In the genomic region with DNA sequence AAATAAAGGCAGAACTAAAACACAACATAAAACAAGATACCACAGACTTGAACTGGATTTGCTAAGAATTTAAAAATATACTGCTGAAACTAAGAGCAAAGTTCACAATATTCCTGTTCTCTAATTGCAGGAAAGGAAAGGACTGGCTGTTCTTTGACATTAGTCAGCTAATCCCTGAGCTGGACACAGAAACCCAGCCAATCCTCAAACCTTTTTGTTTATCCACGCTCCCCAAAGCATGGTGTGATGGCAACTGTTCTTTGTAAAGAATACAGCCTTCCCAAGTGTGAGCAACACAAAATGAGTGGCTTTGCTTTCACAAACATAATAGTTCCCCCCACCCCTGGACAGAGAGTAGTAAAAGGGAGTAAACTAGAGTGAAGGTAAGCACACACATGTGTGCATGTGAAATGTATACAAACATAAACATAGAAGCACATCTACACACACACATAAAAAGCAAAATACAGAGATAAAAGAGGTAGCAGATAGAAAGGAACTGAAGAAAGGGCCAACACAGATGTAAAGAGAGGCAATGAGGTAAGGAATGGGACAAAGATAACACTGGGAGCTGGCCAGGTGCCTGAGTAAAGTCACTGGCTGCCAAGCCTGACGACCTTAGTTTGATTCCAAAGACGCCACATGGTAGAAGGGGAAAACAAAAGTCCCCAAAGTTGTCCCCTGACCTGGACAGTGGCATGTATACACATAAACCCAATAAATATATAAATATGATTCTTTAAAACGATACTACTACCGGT, we compare ENCODE assay signal across 19 mouse cellular contexts. TPM values are rescaled to one million over a fixed set of nuclear protein-coding genes. Genes with fewer than 3 reads are reported as not detected.
DNase-seq lines count a peak whose midpoint lies in the region; ATAC-seq and TF ChIP-seq lines count a peak whose summit lies in the region.
"Had no signal": no experiment of that assay in that cellular context is flagged by ENCODE, and none has a peak within 500 bp of the region (broad histone marks: within the 10 kb centered on the region; RNA-seq: fewer than 3 reads in every experiment).

No protein-coding gene starts in this region.

- H3K4me3 ChIP-seq in kidney, adult 2 months (ENCODE audit: insufficient read depth, low read depth, low read length) = no peak overlapping the region
- no peak overlapping the region for H3K4me3 ChIP-seq in heart, embryonic 12.5 days
- H3K4me3 ChIP-seq: embryonic facial prominence, embryonic 15.5 days; forebrain, embryonic 12.5 days; hindbrain, embryonic 15.5 days; midbrain, embryonic 10.5 days; myocyte had no signal

- no peak overlapping the region for H3K4me2 ChIP-seq in heart, embryonic 12.5 days
- H3K4me2 ChIP-seq: embryonic facial prominence, embryonic 15.5 days; forebrain, embryonic 12.5 days; hindbrain, embryonic 15.5 days had no signal

- H3K4me1 ChIP-seq in kidney, adult 2 months (ENCODE audit: control insufficient read depth, insufficient read depth, low read length) = peaks cover 4% of the 10 kb centered on the region; the same call in 1 of the 2 replicates
- H3K4me1 ChIP-seq in heart, embryonic 12.5 days (replicated peaks) = peaks cover 14% of the 10 kb centered on the region
- H3K4me1 ChIP-seq: embryonic facial prominence, embryonic 15.5 days; hindbrain, embryonic 15.5 days had no signal

- H3K27ac ChIP-seq in kidney, adult 2 months (ENCODE audit: insufficient read depth, low read depth, low read length) = no peak overlapping the region
- 0 out of 2 replicates have a peak overlapping the region, but pooled peaks have one; percentile 51 for H3K27ac ChIP-seq in heart, embryonic 12.5 days (ENCODE audit: poor library complexity, severe bottlenecking)
- H3K27ac ChIP-seq: embryonic facial prominence, embryonic 15.5 days; forebrain, embryonic 12.5 days; hindbrain, embryonic 15.5 days; midbrain, embryonic 10.5 days had no signal

- WGBS in kidney, adult 2 months = 77% methylated on average over 5 of the region's 5 CpGs
- WGBS in heart, embryonic 12.5 days = 65% methylated on average over 5 of the region's 5 CpGs

- no peak overlapping the region for H3K9ac ChIP-seq in heart, embryonic 12.5 days
- H3K9ac ChIP-seq: embryonic facial prominence, embryonic 15.5 days; forebrain, embryonic 12.5 days; hindbrain, embryonic 15.5 days had no signal

- H3K36me3 ChIP-seq in kidney, adult 2 months (ENCODE audit: control insufficient read depth, insufficient read depth, low read length) = no peaks in the 10 kb centered on the region
- H3K36me3 ChIP-seq in heart, embryonic 12.5 days = 0 out of 2 replicates have a peak, but pooled peaks cover 2% of the 10 kb centered on the region
- H3K36me3 ChIP-seq: embryonic facial prominence, embryonic 15.5 days; forebrain, embryonic 12.5 days; hindbrain, embryonic 15.5 days had no signal

- no peaks in the 10 kb centered on the region for H3K9me3 ChIP-seq in heart, embryonic 12.5 days (replicated peaks)
- H3K9me3 ChIP-seq: embryonic facial prominence, embryonic 15.5 days; forebrain, embryonic 12.5 days; hindbrain, embryonic 15.5 days; midbrain, embryonic 10.5 days had no signal

- DNase-seq in adrenal gland, adult 2 months = peak; percentile 33
- no peak for DNase-seq in adrenal gland, adult 8-10 months
- peak; percentile 8 for DNase-seq in kidney, adult 2 months
- no peak for DNase-seq in kidney, postnatal 14 days
- DNase-seq in heart, postnatal 4 days = peak; percentile 68
- DNase-seq in urinary bladder, adult 18-20 months (ENCODE audit: low spot score in 2 of 2) = no peak
- DNase-seq: kidney, adult 8-10 months; liver; right cerebral cortex, postnatal 14 days; thymus, adult 18-20 months had no signal

- peak; percentile 55; the same call in 1 of the 2 replicates for ATAC-seq in heart, embryonic 12.5 days (ENCODE audit: insufficient number of reproducible peaks, low FRiP score)
- no peak for ATAC-seq in activated CD4-positive, CD25-positive, alpha-beta regulatory T cell, adult 4 months
- ATAC-seq: lung, postnatal 0 days; Patski had no signal

- no peak for TF ChIP-seq CTCF in kidney, adult 2 months (conservative IDR thresholded peaks at IDR 0.05; ENCODE audit: insufficient read depth, insufficient read length, low read depth, low read length)

- H3K27me3 ChIP-seq in kidney, adult 2 months (replicated peaks; ENCODE audit: control insufficient read depth, insufficient read depth, low read length) = no peaks in the 10 kb centered on the region
- no peaks in the 10 kb centered on the region for H3K27me3 ChIP-seq in heart, embryonic 12.5 days (replicated peaks)
- H3K27me3 ChIP-seq: embryonic facial prominence, embryonic 15.5 days; forebrain, embryonic 12.5 days; hindbrain, embryonic 15.5 days; Patski had no signal

- TF ChIP-seq POLR2A in kidney, adult 2 months (IDR thresholded peaks at IDR 0.05; ENCODE audit: low read depth, low read length) = no peak

RNA-seq across cellular contexts. Expression of gene Zranb3, which starts 21.7 kb away (rescaled TPM):
- total RNA-seq in adrenal gland, adult 2 months (2021) = 1 to 10 TPM; 3.1 to 4.0 TPM
- polyA plus RNA-seq in adrenal gland, adult 2 months (2012; rRNA removed) = 0.73 and 0.79 TPM in 2 replicates
- total RNA-seq in adrenal gland, adult 8-10 months (2022) = 1 to 10 TPM; 4.2 to 7.9 (median 5.8) TPM
- polyA plus RNA-seq in kidney, adult 2 months (2012; rRNA removed) = 1.2 and 1.3 TPM in 2 replicates
- 7.6 and 8.8 TPM in 2 replicates for polyA plus RNA-seq in heart, embryonic 12.5 days (2016; fragmentation: Nextera tagmentation; extraction: Ambion mirVana)
- 10 to 100 TPM in 1 of 2 experiments, 1 to 10 TPM in 1; 8.2 to 10.8 TPM for total RNA-seq in heart, postnatal 4 days (2021)
- 1 to 10 TPM; 1.5 to 1.8 TPM for polyA plus RNA-seq in activated CD4-positive, CD25-positive, alpha-beta regulatory T cell, adult 4 months (2017; shearing (Covaris generic))

RNA-seq across cellular contexts. Expression of gene R3hdm1, which starts 22.0 kb away (rescaled TPM):
- 10 to 100 TPM; 61.0 to 70.2 TPM for total RNA-seq in adrenal gland, adult 2 months (2021)
- polyA plus RNA-seq in adrenal gland, adult 2 months (2012; rRNA removed) = 56.1 and 77.6 TPM in 2 replicates
- total RNA-seq in adrenal gland, adult 8-10 months (2022) = 100 to 1,000 TPM in 1 of 4 experiments, 10 to 100 TPM in 3; 65.5 to 109 (median 82.9) TPM
- polyA plus RNA-seq in kidney, adult 2 months (2012; rRNA removed) = 28.6 and 29.5 TPM in 2 replicates
- polyA plus RNA-seq in heart, embryonic 12.5 days (2016; fragmentation: Nextera tagmentation; extraction: Ambion mirVana) = 63.6 and 65.9 TPM in 2 replicates
- total RNA-seq in heart, postnatal 4 days (2021) = 10 to 100 TPM; 59.7 to 61.8 TPM
- 100 to 1,000 TPM in 1 of 2 experiments, 10 to 100 TPM in 1; 96.7 to 105 TPM for polyA plus RNA-seq in activated CD4-positive, CD25-positive, alpha-beta regulatory T cell, adult 4 months (2017; shearing (Covaris generic))

Comparison
In these comparisons a context has a peak if more than half of its experiments do, and no peak if none do; other contexts are left out.
1. DNase-seq: peak in adrenal gland, adult 2 months (single experiment), kidney, adult 2 months (single experiment) and heart, postnatal 4 days (single experiment); none in adrenal gland, adult 8-10 months (single experiment), kidney, postnatal 14 days (single experiment) and urinary bladder, adult 18-20 months (0 of 2).